Mouse (Mus musculus): ENCODE results near the gene Kif17. TPM values are rescaled to one million over a fixed set of nuclear protein-coding genes. Genes with fewer than 3 reads are reported as not detected.
A peak's percentile ranks its signal among the peaks of the same experiment; 100 is the strongest.

Kif17 gene
- total RNA-seq, 1 experiment = 0.40 TPM

DNA sequence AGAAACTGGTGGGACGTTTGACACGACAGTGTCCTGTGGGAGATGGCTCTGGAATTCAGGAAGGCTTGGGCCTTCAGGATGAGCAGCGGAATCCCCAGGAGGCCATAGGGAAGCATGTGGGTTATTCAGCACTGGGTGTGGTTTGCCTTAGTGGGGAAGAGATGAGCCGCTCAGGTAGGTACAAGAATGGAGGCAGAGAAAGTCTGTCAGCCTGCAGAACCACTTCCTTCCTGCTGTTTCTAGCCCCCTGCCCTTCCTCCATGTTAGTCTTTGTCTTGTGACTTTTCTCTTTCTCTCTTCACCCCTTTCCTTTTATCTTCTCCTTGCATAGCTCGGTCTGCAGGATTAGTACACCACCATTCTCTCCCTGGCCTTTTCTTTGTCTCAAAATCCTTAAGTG is 27.8 kb upstream of the Kif17 start:
- in situ Hi-C loops (cut with MboI; ENCODE audit: low sequenced_read_pairs in 2 of 2, unreplicated experiment in 2 of 2) = no loop called here
- no peaks in the 10 kb centered on the region for H3K9me3 ChIP-seq (ENCODE audit: control insufficient read depth, insufficient read depth, low read depth, low read length)
- peaks cover 17% of the 10 kb centered on the region for H3K36me3 ChIP-seq (ENCODE audit: control insufficient read depth, insufficient read depth, low read length, poor library complexity, severe bottlenecking)
- no peak overlapping the region for H3K27ac ChIP-seq (ENCODE audit: insufficient read depth, low read depth, low read length, poor library complexity, severe bottlenecking)
- H3K4me1 ChIP-seq (ENCODE audit: control insufficient read depth in 2 of 2, insufficient read depth in 2 of 2, low read length in 2 of 2, poor library complexity in 1 of 2) = peaks cover 4 to 24% of the 10 kb centered on the region in 2 experiments
- no peak for DNase-seq (ENCODE audit: low read depth, low spot score)
- TF ChIP-seq MAFK (IDR thresholded peaks at IDR 0.05; ENCODE audit: insufficient read depth, low read depth, low read length) = no peak
- no peak for TF ChIP-seq HCFC1 (IDR thresholded peaks at IDR 0.05; ENCODE audit: borderline replicate concordance, insufficient read depth, low read length)
- TF ChIP-seq ZC3H11A (IDR thresholded peaks at IDR 0.05; ENCODE audit: borderline replicate concordance, low read depth, low read length) = no peak
- no peak for TF ChIP-seq ZNF384 (IDR thresholded peaks at IDR 0.05; ENCODE audit: low read depth, low read length)
- TF ChIP-seq CHD2 (IDR thresholded peaks at IDR 0.05; ENCODE audit: low read depth, low read length) = no peak
- no peak overlapping the region for H3K4me3 ChIP-seq (ENCODE audit: insufficient read depth in 1 of 2, low read depth in 1 of 2, low read length in 2 of 2, poor library complexity in 1 of 2, severe bottlenecking in 1 of 2)
- 0 out of 2 replicates have a peak overlapping the region, but pooled peaks have one; percentile 19 for H3K9ac ChIP-seq (ENCODE audit: insufficient read depth, low read depth, low read length, poor library complexity, severe bottlenecking)

DNA sequence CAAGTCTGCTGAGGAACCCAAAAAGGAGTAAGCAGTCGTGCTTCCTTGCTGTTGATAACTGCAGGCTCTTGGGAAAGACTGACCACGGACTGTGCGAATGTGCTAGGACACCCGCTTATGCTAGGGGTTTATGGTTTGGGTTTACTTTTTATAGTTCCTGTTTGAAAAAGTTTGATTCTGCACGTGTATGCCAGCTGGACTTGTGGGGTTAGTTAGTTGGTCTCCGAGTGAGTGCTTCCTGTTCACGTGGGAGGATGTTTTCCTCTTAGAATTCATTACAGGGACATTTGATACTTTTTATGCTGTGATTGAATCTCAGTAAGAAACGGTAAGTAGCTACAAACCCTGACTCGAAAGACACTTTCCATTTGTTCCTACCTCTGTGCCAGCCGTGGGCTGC is 26.6 kb upstream of the Kif17 start:
- H3K4me1 ChIP-seq (ENCODE audit: control insufficient read depth in 2 of 2, insufficient read depth in 2 of 2, low read length in 2 of 2, poor library complexity in 1 of 2) = peaks cover 4 to 21% of the 10 kb centered on the region in 2 experiments; a peak in 3 of 4 replicates
- H3K27ac ChIP-seq (ENCODE audit: insufficient read depth, low read depth, low read length, poor library complexity, severe bottlenecking) = no peak overlapping the region
- no peaks in the 10 kb centered on the region for H3K9me3 ChIP-seq (ENCODE audit: control insufficient read depth, insufficient read depth, low read depth, low read length)
- H3K9ac ChIP-seq (ENCODE audit: insufficient read depth, low read depth, low read length, poor library complexity, severe bottlenecking) = no peak overlapping the region
- no peak overlapping the region for H3K4me3 ChIP-seq (ENCODE audit: insufficient read depth in 1 of 2, low read depth in 1 of 2, low read length in 2 of 2, poor library complexity in 1 of 2, severe bottlenecking in 1 of 2)
- peaks cover 21% of the 10 kb centered on the region for H3K36me3 ChIP-seq (ENCODE audit: control insufficient read depth, insufficient read depth, low read length, poor library complexity, severe bottlenecking)
- in situ Hi-C loops (cut with MboI; ENCODE audit: low sequenced_read_pairs in 2 of 2, unreplicated experiment in 2 of 2) = no loop called here
- no peak for TF ChIP-seq MAFK (IDR thresholded peaks at IDR 0.05; ENCODE audit: insufficient read depth, low read depth, low read length)
- no peak for TF ChIP-seq CHD2 (IDR thresholded peaks at IDR 0.05; ENCODE audit: low read depth, low read length)
- no peak for TF ChIP-seq ZC3H11A (IDR thresholded peaks at IDR 0.05; ENCODE audit: borderline replicate concordance, low read depth, low read length)
- no peak for TF ChIP-seq HCFC1 (IDR thresholded peaks at IDR 0.05; ENCODE audit: borderline replicate concordance, insufficient read depth, low read length)
- TF ChIP-seq ZNF384 (IDR thresholded peaks at IDR 0.05; ENCODE audit: low read depth, low read length) = no peak
- DNase-seq (ENCODE audit: low read depth, low spot score) = no peak

DNA sequence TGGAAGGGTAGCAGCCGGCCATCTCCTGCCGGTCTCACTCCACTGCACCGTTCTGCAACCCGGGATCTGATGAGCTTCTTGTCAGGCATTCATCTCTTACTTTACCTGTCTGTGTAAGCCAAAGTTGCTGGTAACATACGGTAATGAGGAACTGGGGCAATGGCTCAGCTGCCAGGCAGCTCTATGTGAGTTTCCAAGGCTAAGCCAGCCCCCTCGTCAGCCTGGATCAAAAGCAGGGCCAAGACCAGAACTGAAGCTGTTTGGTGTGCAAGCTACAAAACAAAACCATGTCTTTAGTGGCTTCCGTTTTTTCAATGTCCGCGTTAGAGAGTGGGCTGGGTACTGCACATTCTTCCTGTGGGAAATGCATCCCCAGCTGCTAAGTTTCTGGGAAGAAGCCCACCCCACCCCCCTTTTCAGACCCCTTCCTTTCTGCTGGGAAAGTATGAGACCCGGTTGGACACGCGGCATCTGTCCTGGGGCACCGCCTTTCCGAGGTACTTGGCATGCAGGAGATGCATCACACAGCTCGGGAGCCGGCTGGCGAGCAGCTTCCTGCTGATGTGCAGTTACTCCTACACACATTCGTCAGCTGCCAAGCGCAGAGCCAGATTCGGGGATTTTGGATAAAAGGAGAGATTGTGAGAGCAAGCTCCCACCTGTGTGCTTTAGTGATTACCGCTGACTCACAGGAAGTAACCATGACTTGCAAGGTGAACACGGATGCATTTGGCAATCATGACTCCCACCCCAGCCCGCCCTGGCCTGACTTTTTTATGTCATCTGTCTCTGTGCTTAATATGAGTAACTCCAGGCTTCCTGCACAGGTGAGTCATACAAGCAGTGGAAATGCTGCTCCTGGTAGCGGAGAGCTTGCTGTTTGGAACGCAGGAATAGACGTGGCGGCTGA is 3.2 kb upstream of the Kif17 start:
- H3K4me1 ChIP-seq (ENCODE audit: control insufficient read depth in 2 of 2, insufficient read depth in 2 of 2, low read length in 2 of 2, poor library complexity in 1 of 2) = peaks cover 9 to 13% of the 10 kb centered on the region in 2 experiments; a peak in 3 of 4 replicates
- no peaks in the 10 kb centered on the region for H3K9me3 ChIP-seq (ENCODE audit: control insufficient read depth, insufficient read depth, low read depth, low read length)
- peaks cover 4% of the 10 kb centered on the region for H3K36me3 ChIP-seq (ENCODE audit: control insufficient read depth, insufficient read depth, low read length, poor library complexity, severe bottlenecking)
- no peak overlapping the region for H3K4me3 ChIP-seq (ENCODE audit: insufficient read depth in 1 of 2, low read depth in 1 of 2, low read length in 2 of 2, poor library complexity in 1 of 2, severe bottlenecking in 1 of 2)
- in situ Hi-C loops (cut with MboI; ENCODE audit: low sequenced_read_pairs in 2 of 2, unreplicated experiment in 2 of 2) = no loop called here
- TF ChIP-seq HCFC1 (IDR thresholded peaks at IDR 0.05; ENCODE audit: borderline replicate concordance, insufficient read depth, low read length) = no peak
- TF ChIP-seq MAFK (IDR thresholded peaks at IDR 0.05; ENCODE audit: insufficient read depth, low read depth, low read length) = peak; percentile 72
- no peak for TF ChIP-seq ZC3H11A (IDR thresholded peaks at IDR 0.05; ENCODE audit: borderline replicate concordance, low read depth, low read length)
- DNase-seq (ENCODE audit: low read depth, low spot score) = no peak
- H3K27ac ChIP-seq (ENCODE audit: insufficient read depth, low read depth, low read length, poor library complexity, severe bottlenecking) = no peak overlapping the region
- H3K9ac ChIP-seq (ENCODE audit: insufficient read depth, low read depth, low read length, poor library complexity, severe bottlenecking) = no peak overlapping the region

DNA sequence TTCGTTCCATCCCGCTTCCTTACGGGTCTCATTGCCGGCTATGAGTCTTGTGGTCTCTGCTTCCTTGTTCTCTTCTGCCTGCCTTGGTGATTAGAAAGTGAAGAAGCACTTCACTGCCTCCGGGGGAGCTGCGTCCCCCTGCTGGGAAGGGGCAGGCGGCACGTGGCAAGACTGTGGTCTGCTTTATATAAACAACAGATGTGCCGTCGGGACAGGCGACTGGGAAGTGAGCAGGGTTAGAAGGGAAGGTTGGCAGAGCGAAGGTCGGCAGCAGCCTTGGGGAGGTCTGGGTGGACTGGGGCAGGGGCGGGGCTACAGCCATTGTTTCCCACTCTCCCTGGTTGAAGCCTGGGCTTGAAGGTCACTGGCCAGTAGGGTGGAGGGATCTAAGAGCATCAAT is 1.6 kb downstream of the Kif17 start:
- in situ Hi-C loops (cut with MboI; ENCODE audit: low sequenced_read_pairs in 2 of 2, unreplicated experiment in 2 of 2) = no loop called here
- H3K4me3 ChIP-seq (ENCODE audit: insufficient read depth in 1 of 2, low read depth in 1 of 2, low read length in 2 of 2, poor library complexity in 1 of 2, severe bottlenecking in 1 of 2) = peak overlapping the region in 1 of 2 experiments; percentile 31; a peak in 2 of 4 replicates
- DNase-seq (ENCODE audit: low read depth, low spot score) = peak; percentile 50
- H3K27ac ChIP-seq (ENCODE audit: insufficient read depth, low read depth, low read length, poor library complexity, severe bottlenecking) = no peak overlapping the region
- no peaks in the 10 kb centered on the region for H3K9me3 ChIP-seq (ENCODE audit: control insufficient read depth, insufficient read depth, low read depth, low read length)
- no peaks in the 10 kb centered on the region for H3K36me3 ChIP-seq (ENCODE audit: control insufficient read depth, insufficient read depth, low read length, poor library complexity, severe bottlenecking)
- peaks cover 9 to 19% of the 10 kb centered on the region in 2 experiments; a peak in 3 of 4 replicates for H3K4me1 ChIP-seq (ENCODE audit: control insufficient read depth in 2 of 2, insufficient read depth in 2 of 2, low read length in 2 of 2, poor library complexity in 1 of 2)
- TF ChIP-seq MAFK (IDR thresholded peaks at IDR 0.05; ENCODE audit: insufficient read depth, low read depth, low read length) = no peak
- TF ChIP-seq CHD2 (IDR thresholded peaks at IDR 0.05; ENCODE audit: low read depth, low read length) = no peak
- TF ChIP-seq ZC3H11A (IDR thresholded peaks at IDR 0.05; ENCODE audit: borderline replicate concordance, low read depth, low read length) = no peak
- no peak for TF ChIP-seq ZNF384 (IDR thresholded peaks at IDR 0.05; ENCODE audit: low read depth, low read length)
- no peak for TF ChIP-seq HCFC1 (IDR thresholded peaks at IDR 0.05; ENCODE audit: borderline replicate concordance, insufficient read depth, low read length)
- H3K9ac ChIP-seq (ENCODE audit: insufficient read depth, low read depth, low read length, poor library complexity, severe bottlenecking) = no peak overlapping the region
